Mouse (Mus musculus): ENCODE measurements around the gene Stx11.

- TF ChIP-seq CTCF (IDR thresholded peaks at IDR 0.05; ENCODE audit: low read depth, low read length): no peak
- TF ChIP-seq POLR2A (IDR thresholded peaks at IDR 0.05; ENCODE audit: borderline replicate concordance, low read depth, low read length): no peak
Measured at GRCm38 (mm10) chr10:12930351-12930905, 33.7 kb downstream of the Stx11 start.

All from bone marrow macrophage, adult 2 months (primary cell).